Mouse (Mus musculus) heart, adult 2 months (tissue): Measurements from ENCODE around the gene Rps12-ps3.

Experiments
- CTCF ChIP-seq: fragments of 200-600 bp; IDR thresholded peaks from 2 replicates; pipeline ENCODE4 v1.8.1; 2022; ENCODE audit warnings: antibody characterized with exemption, mild to moderate bottlenecking, moderate library complexity
- EP300 ChIP-seq: fragments of 200-500 bp; IDR thresholded peaks from 2 replicates; pipeline ENCODE4 v1.6.1; 2011; ENCODE audit warnings: low read depth, low read length, control low read depth; ENCODE audit not compliant: insufficient read depth

DNA sequence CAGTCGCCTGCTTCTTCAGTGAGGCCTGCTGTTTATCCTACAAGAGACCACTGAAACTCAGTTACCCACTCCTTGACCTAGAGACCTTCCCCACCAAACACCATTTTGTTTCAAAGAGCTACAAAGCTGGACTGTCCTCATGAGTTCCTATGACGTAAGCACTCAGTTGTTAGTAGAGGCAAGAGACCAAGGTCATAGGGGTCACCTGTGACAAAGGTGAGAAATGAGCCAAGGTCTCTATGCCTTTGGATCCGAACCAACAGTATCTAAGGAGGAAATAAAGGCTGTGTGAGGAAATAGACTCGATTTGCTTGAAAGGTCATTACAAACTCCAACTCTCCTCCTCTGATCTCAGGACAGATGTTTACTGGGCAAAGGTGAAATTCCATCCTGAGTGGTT is 48.9 kb downstream of the Rps12-ps3 start:
- TF ChIP-seq CTCF: no peak
- no peak for TF ChIP-seq EP300
